Mouse (Mus musculus) testis, adult 10 weeks (tissue): ENCODE results near the gene Ptpn12. TPM values are rescaled to one million over a fixed set of nuclear protein-coding genes. Genes with fewer than 3 reads are reported as not detected.

ENCODE experiments used
- polyA plus RNA-seq: library from polyadenylated mRNA; stranded (reverse); fragments of 350-450 nt; fragmentation: Illumina TruSeq; extraction: RNeasy Lipid Tissue Mini Kit (QIAGEN cat#74804); gene quantifications from one replicate; pipeline ENCODE4 v1.2.3, GENCODE M21; 2014; ENCODE audit warnings: low read depth, low replicate concordance

The Ptpn12 gene
- 27.5 TPM for polyA plus RNA-seq

DNA sequence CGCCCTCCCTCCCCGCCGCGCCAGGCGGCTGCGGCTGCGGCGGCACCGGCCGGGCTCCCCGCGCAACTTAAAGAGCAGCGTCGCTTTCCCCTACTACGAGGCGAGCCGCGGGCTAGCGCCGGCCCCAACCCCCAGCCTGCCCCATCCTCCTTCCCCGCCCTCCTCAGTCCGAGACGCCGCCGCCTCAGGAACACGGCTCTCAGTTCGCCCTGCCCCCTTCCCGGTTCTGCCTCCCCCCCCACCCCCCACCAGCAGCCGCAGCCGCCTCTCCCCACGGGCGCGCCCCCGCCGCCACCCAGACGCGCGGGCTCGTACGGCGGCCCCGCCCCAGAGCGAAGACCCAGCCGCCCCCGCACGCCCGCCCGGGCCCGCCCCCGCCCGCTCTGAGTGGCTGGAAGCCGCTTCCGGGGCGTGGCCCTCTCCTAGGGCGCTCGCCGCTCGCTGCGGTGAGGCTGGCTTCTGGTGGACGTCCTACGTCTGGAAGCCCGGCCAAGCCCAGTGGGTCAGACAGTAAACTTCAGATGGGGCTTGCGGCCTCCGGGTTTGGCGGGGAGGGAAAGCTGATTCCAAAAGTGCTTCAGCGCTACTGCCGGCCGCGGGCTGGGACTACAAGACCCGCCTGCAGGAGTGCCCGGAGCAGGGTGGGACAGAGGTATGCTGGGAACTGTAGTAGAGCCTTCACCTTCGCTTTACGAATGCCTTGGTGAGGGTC, at the start of gene Ptpn12:
Gene Ptpn12, minus strand, starts transcription at position 92 of the 712 bp plus-strand sequence.

DNA sequence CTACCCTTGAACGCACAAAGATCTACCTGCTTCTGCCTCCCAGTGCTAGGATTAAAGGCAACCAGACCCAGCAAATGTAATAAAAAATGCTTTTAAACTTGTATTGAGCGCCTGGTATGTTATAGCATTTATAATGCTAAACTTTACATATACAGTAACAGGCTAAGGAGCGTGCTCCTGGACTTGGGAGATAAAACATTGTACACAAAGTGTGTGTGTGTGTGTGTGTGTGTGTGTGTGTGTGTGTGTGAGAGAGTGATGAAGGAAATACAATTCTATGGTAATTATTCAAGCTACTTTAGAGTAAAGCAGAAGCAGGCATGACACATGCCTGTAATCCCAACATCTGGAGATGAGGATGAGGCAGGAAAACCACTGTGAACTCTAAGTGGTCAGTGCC, 99.4 kb downstream of the Ptpn12 start, which contains the start of gene Rsbn1l:
Gene Rsbn1l, minus strand, starts transcription at position 101 of the 400 bp plus-strand sequence.

Other genes starting within 250 kb of the Ptpn12 start
- gene Phtf2, start 173.8 kb downstream of the Ptpn12 start, polyA plus RNA-seq = 16.4 TPM
- 159 TPM for gene Tmem60, start 173.7 kb downstream of the Ptpn12 start, polyA plus RNA-seq
- 16.2 TPM for gene Rsbn1l, start 99.5 kb downstream of the Ptpn12 start, polyA plus RNA-seq
- 5.8 TPM for gene Gsap, start 130.3 kb upstream of the Ptpn12 start, polyA plus RNA-seq